ENCODE assay signal across 8 mouse cellular contexts in genomic region chr13:63565320-63566017, GRCm38 (mm10). TPM values are rescaled to one million over a fixed set of nuclear protein-coding genes. Genes with fewer than 3 reads are reported as not detected.
DNase-seq lines count a peak whose midpoint lies in the region; ATAC-seq and TF ChIP-seq lines count a peak whose summit lies in the region.

No protein-coding gene starts in this region.

- under 1% methylated on average over 80 of the region's 99 CpGs for WGBS in embryonic facial prominence, embryonic 13.5 days
- under 1% methylated on average over 59 of the region's 99 CpGs for WGBS in hindbrain, postnatal 0 days
- under 1% methylated on average over 99 of the region's 99 CpGs for WGBS in stomach, embryonic 15.5 days

- peak overlapping the region; percentile 96 for H3K4me2 ChIP-seq in embryonic facial prominence, embryonic 13.5 days
- H3K4me2 ChIP-seq in hindbrain, postnatal 0 days (ENCODE audit: low read depth, low read length): peak overlapping the region; percentile 92
- peak overlapping the region; percentile 83 for H3K4me2 ChIP-seq in stomach, embryonic 15.5 days

- no peak for ATAC-seq in embryonic facial prominence, embryonic 13.5 days (ENCODE audit: insufficient number of reproducible peaks, insufficient read depth, low FRiP score, low TSS enrichment, low read depth)
- ATAC-seq in hindbrain, postnatal 0 days: no peak
- no peak for ATAC-seq in stomach, embryonic 15.5 days (ENCODE audit: insufficient read depth, low FRiP score, low read depth)
- no peak for ATAC-seq in erythroid progenitor cell, adult 5-6 weeks (replicated peaks; ENCODE audit: low FRiP score, poor library complexity, severe bottlenecking)

- peaks cover 30% of the 10 kb centered on the region for H3K4me1 ChIP-seq in embryonic facial prominence, embryonic 13.5 days
- peaks cover 22% of the 10 kb centered on the region; the same call in 1 of the 2 replicates for H3K4me1 ChIP-seq in hindbrain, postnatal 0 days (ENCODE audit: insufficient read depth, low read length)
- peaks cover 6% of the 10 kb centered on the region for H3K4me1 ChIP-seq in stomach, embryonic 15.5 days

- H3K9me3 ChIP-seq in embryonic facial prominence, embryonic 13.5 days: no peaks in the 10 kb centered on the region
- H3K9me3 ChIP-seq in hindbrain, postnatal 0 days (ENCODE audit: low read length): no peaks in the 10 kb centered on the region
- H3K9me3 ChIP-seq in stomach, embryonic 15.5 days: no peaks in the 10 kb centered on the region

- peak; percentile 54 to 71 for DNase-seq in left cerebral cortex, postnatal 36 days (ENCODE audit: low spot score in 2 of 2)
- no peak for DNase-seq in left cerebral cortex, adult 8-10 months (ENCODE audit: low spot score in 2 of 2)
- peak; percentile 65 for DNase-seq in adrenal gland, postnatal 14 days
- DNase-seq in hindbrain, postnatal 0 days (ENCODE audit: low spot score): no peak
- DNase-seq in lung, postnatal 10 days: peak; percentile 40

- intact Hi-C loops in left cerebral cortex, postnatal 36 days (cut with DNase I): loop anchor here (1.0 to 10.0 kb wide), 3 partner anchors 134 to 589 kb away; partner anchors contain the start of gene Zfp367

- H3K9ac ChIP-seq in embryonic facial prominence, embryonic 13.5 days: peak overlapping the region; percentile 99
- H3K9ac ChIP-seq in hindbrain, postnatal 0 days (replicated peaks; ENCODE audit: low read length): peak overlapping the region; percentile 94
- peak overlapping the region; percentile 99 for H3K9ac ChIP-seq in stomach, embryonic 15.5 days

- peak overlapping the region; percentile 94 for H3K4me3 ChIP-seq in embryonic facial prominence, embryonic 13.5 days
- peak overlapping the region; percentile 92 for H3K4me3 ChIP-seq in hindbrain, postnatal 0 days (ENCODE audit: low read length)
- H3K4me3 ChIP-seq in stomach, embryonic 15.5 days (replicated peaks): peak overlapping the region; percentile 89

- H3K36me3 ChIP-seq in embryonic facial prominence, embryonic 13.5 days: peaks cover 4% of the 10 kb centered on the region; the same call in 1 of the 2 replicates
- H3K36me3 ChIP-seq in hindbrain, postnatal 0 days (ENCODE audit: insufficient read depth, low read length): no peaks in the 10 kb centered on the region
- H3K36me3 ChIP-seq in stomach, embryonic 15.5 days: no peaks in the 10 kb centered on the region

- no peak for TF ChIP-seq CTCF in hindbrain, postnatal 0 days (IDR thresholded peaks at IDR 0.05; ENCODE audit: low read depth)

- H3K27ac ChIP-seq in embryonic facial prominence, embryonic 13.5 days: peak overlapping the region; percentile 100
- peak overlapping the region; percentile 90 for H3K27ac ChIP-seq in hindbrain, postnatal 0 days
- H3K27ac ChIP-seq in stomach, embryonic 15.5 days: peak overlapping the region; percentile 99

- H3K27me3 ChIP-seq in embryonic facial prominence, embryonic 13.5 days: peaks cover 13% of the 10 kb centered on the region
- H3K27me3 ChIP-seq in hindbrain, postnatal 0 days (ENCODE audit: insufficient read depth, low read length): 0 out of 2 replicates have a peak, but pooled peaks cover 4% of the 10 kb centered on the region
- H3K27me3 ChIP-seq in stomach, embryonic 15.5 days (replicated peaks): no peaks in the 10 kb centered on the region

RNA-seq across cellular contexts. Expression of gene Ptch1, which starts 7.9 kb away (rescaled TPM):
- 10 to 100 TPM; 40.5 to 51.6 TPM for total RNA-seq in left cerebral cortex, postnatal 36 days (2021)
- total RNA-seq in left cerebral cortex, adult 8-10 months (2022): 10 to 100 TPM; 49.4 to 73.3 (median 61.8) TPM
- total RNA-seq in adrenal gland, postnatal 14 days (2021): 38.6 and 39.5 TPM in 2 replicates
- polyA plus RNA-seq in embryonic facial prominence, embryonic 13.5 days (2015; fragmentation: Nextera tagmentation; extraction: Ambion mirVana): 30.6 and 30.8 TPM in 2 replicates
- 39.0 and 58.4 TPM in 2 replicates for total RNA-seq in hindbrain, postnatal 0 days (2014; rRNA removed)
- 9.6 and 10.4 TPM in 2 replicates for polyA plus RNA-seq in hindbrain, postnatal 0 days (2015; fragmentation: Nextera tagmentation; extraction: Ambion mirVana)
- 32.1 and 34.3 TPM in 2 replicates for polyA plus RNA-seq in stomach, embryonic 15.5 days (2015; fragmentation: Nextera tagmentation; extraction: Ambion mirVana)
- 4.0 and 6.3 TPM in 2 replicates for total RNA-seq in erythroid progenitor cell, adult 5-6 weeks (2015; ENCODE audit: low replicate concordance)
- total RNA-seq in erythroid progenitor cell, adult 5-6 weeks (2017; ENCODE audit: low replicate concordance): 1.6 and 2.6 TPM in 2 replicates

Comparison
In these comparisons a context has a peak if more than half of its experiments do, and no peak if none do; other contexts are left out.
1. DNase-seq: peak in left cerebral cortex, postnatal 36 days (2 of 2), adrenal gland, postnatal 14 days (single experiment) and lung, postnatal 10 days (single experiment); none in left cerebral cortex, adult 8-10 months (0 of 2) and hindbrain, postnatal 0 days (single experiment).
2. Peak in every context shown above with its lines, with median percentiles within 50 percentile points of each other: H3K27ac ChIP-seq, H3K4me2 ChIP-seq, H3K4me3 ChIP-seq and H3K9ac ChIP-seq.